ENCODE assay signal across 16 mouse cellular contexts in the genomic region with DNA sequence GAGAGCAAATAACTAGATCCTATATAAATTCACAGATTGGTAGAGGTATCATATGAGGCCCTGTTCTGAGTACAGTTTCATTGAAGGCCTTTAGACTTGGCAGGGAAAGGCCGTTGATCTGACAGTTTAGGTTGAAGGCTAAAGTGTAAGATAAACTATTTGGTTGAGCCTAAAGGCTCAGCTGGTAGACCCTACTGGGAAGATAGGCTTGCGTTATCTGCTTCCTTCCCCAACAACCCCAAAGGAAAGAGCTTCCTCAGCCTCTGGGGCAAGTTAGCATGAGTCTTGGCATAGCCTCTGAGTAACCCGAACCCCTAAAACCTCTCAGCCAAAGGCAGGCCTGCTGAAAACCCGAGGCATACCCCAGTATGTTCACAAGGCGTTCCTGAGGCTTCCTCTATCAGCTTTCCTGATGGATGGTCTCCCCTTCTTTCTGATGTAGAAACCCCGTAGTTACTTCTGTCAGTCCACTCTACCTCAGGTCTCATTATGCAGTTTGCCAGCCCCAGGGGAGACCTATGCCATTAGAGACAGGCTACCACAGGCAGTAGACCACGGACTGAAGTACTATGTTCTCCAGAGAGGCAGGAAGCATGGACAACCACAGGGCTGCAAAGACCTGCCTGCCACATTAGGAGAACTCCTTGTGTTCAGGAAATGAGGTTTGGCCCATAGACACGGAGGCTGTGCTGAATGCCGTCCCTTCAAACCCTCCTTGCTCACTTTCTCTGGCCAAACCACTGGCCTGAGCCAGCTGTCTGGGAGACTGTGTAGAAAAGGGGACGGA. TPM values are rescaled to one million over a fixed set of nuclear protein-coding genes. Genes with fewer than 3 reads are reported as not detected.
DNase-seq lines count a peak whose midpoint lies in the region; ATAC-seq and TF ChIP-seq lines count a peak whose summit lies in the region.
"Had no signal": no experiment of that assay in that cellular context is flagged by ENCODE, and none has a peak within 500 bp of the region (broad histone marks: within the 10 kb centered on the region; RNA-seq: fewer than 3 reads in every experiment).

No protein-coding gene starts in this region.

- no peaks in the 10 kb centered on the region for H3K27me3 ChIP-seq in cerebellum, adult 2 months (ENCODE audit: control insufficient read depth, insufficient read depth, low read length)
- 0 out of 2 replicates have a peak, but pooled peaks cover 4% of the 10 kb centered on the region for H3K27me3 ChIP-seq in hindbrain, embryonic 15.5 days
- no peaks in the 10 kb centered on the region for H3K27me3 ChIP-seq in hindbrain, embryonic 16.5 days (replicated peaks; ENCODE audit: control insufficient read depth, insufficient read depth, low read length)
- peaks cover 26% of the 10 kb centered on the region for H3K27me3 ChIP-seq in CH12.LX (replicated peaks)
- H3K27me3 ChIP-seq in stomach, postnatal 0 days (ENCODE audit: control insufficient read depth, insufficient read depth, low read length): no peaks in the 10 kb centered on the region

- peaks cover 9% of the 10 kb centered on the region for H3K4me1 ChIP-seq in cerebellum, adult 2 months (ENCODE audit: control insufficient read depth, insufficient read depth, low read length)
- H3K4me1 ChIP-seq in hindbrain, embryonic 15.5 days (replicated peaks): peaks cover 42% of the 10 kb centered on the region
- peaks cover 19% of the 10 kb centered on the region for H3K4me1 ChIP-seq in hindbrain, embryonic 16.5 days (ENCODE audit: control insufficient read depth, insufficient read depth, low read depth, low read length)
- peaks cover 16 to 52% of the 10 kb centered on the region in 2 experiments for H3K4me1 ChIP-seq in CH12.LX (ENCODE audit: control insufficient read depth in 1 of 2, insufficient read depth in 2 of 2)
- no peaks in the 10 kb centered on the region; the same call in 1 of the 2 replicates for H3K4me1 ChIP-seq in stomach, postnatal 0 days (replicated peaks; ENCODE audit: control insufficient read depth, insufficient read depth)

- peak; percentile 16 for DNase-seq in cerebellum, adult 9-11 months
- DNase-seq in cerebellum, adult 2 months: no peak
- no peak for DNase-seq in CH12.LX (ENCODE audit: extremely low read depth)
- no peak for DNase-seq in stomach, postnatal 0 days (ENCODE audit: low spot score)
- no peak for DNase-seq in ovary, postnatal 10 days (ENCODE audit: low spot score)
- DNase-seq: cerebellum, postnatal 36 days; kidney, adult 9 months; lung, postnatal 10 days; midbrain, embryonic 14.5 days; thymus, adult 18-20 months had no signal

- ATAC-seq in hindbrain, embryonic 15.5 days (ENCODE audit: low FRiP score, low read depth): no peak
- ATAC-seq in hindbrain, embryonic 16.5 days: no peak
- ATAC-seq in granulocyte monocyte progenitor cell, adult 5-6 weeks (replicated peaks; ENCODE audit: poor library complexity, severe bottlenecking): peak; percentile 10; the same call in 1 of the 2 replicates
- no peak for ATAC-seq in stomach, postnatal 0 days (ENCODE audit: low FRiP score, low TSS enrichment)
- ATAC-seq: liver, embryonic 12.5 days had no signal

- H3K27ac ChIP-seq in cerebellum, adult 2 months (ENCODE audit: insufficient read depth, low read length): no peak overlapping the region
- H3K27ac ChIP-seq in hindbrain, embryonic 15.5 days (replicated peaks): no peak overlapping the region
- H3K27ac ChIP-seq in hindbrain, embryonic 16.5 days (ENCODE audit: low read depth, low read length): no peak overlapping the region
- 0 out of 2 replicates have a peak overlapping the region, but pooled peaks have one; percentile 26 for H3K27ac ChIP-seq in CH12.LX (ENCODE audit: insufficient read depth, low read depth)
- no peak overlapping the region for H3K27ac ChIP-seq in stomach, postnatal 0 days (replicated peaks)
- H3K27ac ChIP-seq: hindbrain, embryonic 14.5 days; liver, embryonic 12.5 days had no signal

- H3K36me3 ChIP-seq in hindbrain, embryonic 15.5 days: no peaks in the 10 kb centered on the region
- no peaks in the 10 kb centered on the region for H3K36me3 ChIP-seq in hindbrain, embryonic 16.5 days (ENCODE audit: control insufficient read depth, insufficient read depth, low read length)
- H3K36me3 ChIP-seq in CH12.LX (replicated peaks in 1 of 2; ENCODE audit: control insufficient read depth in 1 of 2, insufficient read depth in 1 of 2, low read length in 1 of 2): no peaks in the 10 kb centered on the region
- H3K36me3 ChIP-seq in stomach, postnatal 0 days (ENCODE audit: control insufficient read depth, insufficient read depth, low read length): peaks cover 3% of the 10 kb centered on the region; the same call in 1 of the 2 replicates
- H3K36me3 ChIP-seq: liver, embryonic 12.5 days had no signal

- dilution Hi-C loops in CH12.LX (cut with MboI; ENCODE audit: extremely low pct_ligation_motif_present, extremely low pct_unique_long_range_greater_than_20kb, low sequenced_read_pairs): no loop called here

- TF ChIP-seq RAD21 in CH12.LX (IDR thresholded peaks at IDR 0.05; ENCODE audit: low read depth, low read length): no peak

- no peak overlapping the region for H3K4me3 ChIP-seq in cerebellum, adult 2 months (replicated peaks; ENCODE audit: insufficient read depth, low read depth, low read length)
- H3K4me3 ChIP-seq in hindbrain, embryonic 15.5 days: no peak overlapping the region
- no peak overlapping the region for H3K4me3 ChIP-seq in hindbrain, embryonic 16.5 days (ENCODE audit: low read length)
- no peak overlapping the region for H3K4me3 ChIP-seq in CH12.LX (replicated peaks in 1 of 3; ENCODE audit: low read depth in 2 of 3, low read length in 2 of 3, poor library complexity in 1 of 3)
- H3K4me3 ChIP-seq in stomach, postnatal 0 days (ENCODE audit: low read depth, low read length): no peak overlapping the region
- H3K4me3 ChIP-seq: erythroblast, embryonic 14.5 days; liver, embryonic 12.5 days had no signal

- H3K4me2 ChIP-seq in hindbrain, embryonic 15.5 days: peak overlapping the region; percentile 98; the same call in 1 of the 2 replicates
- H3K4me2 ChIP-seq in hindbrain, embryonic 16.5 days (ENCODE audit: low read length): no peak overlapping the region
- H3K4me2 ChIP-seq in CH12.LX (ENCODE audit: insufficient read depth, low read depth, poor library complexity, severe bottlenecking): no peak overlapping the region; the same call in 1 of the 2 replicates
- no peak overlapping the region for H3K4me2 ChIP-seq in stomach, postnatal 0 days (replicated peaks; ENCODE audit: low read depth)
- H3K4me2 ChIP-seq: liver, embryonic 12.5 days had no signal

- H3K79me2 ChIP-seq in CH12.LX (replicated peaks; ENCODE audit: control insufficient read depth, extremely low read depth, insufficient read depth, poor library complexity, severe bottlenecking): no peaks in the 10 kb centered on the region

- H3K9ac ChIP-seq in hindbrain, embryonic 15.5 days: no peak overlapping the region
- no peak overlapping the region for H3K9ac ChIP-seq in hindbrain, embryonic 16.5 days (ENCODE audit: low read depth, low read length)
- H3K9ac ChIP-seq in CH12.LX (ENCODE audit: insufficient read depth, low read depth): no peak overlapping the region
- H3K9ac ChIP-seq in stomach, postnatal 0 days (ENCODE audit: low read length): no peak overlapping the region
- H3K9ac ChIP-seq: hindbrain, embryonic 14.5 days; liver, embryonic 12.5 days had no signal

- in situ Hi-C loops in CH12.LX (cut with MboI; ENCODE audit: low pct_ligation_motif_present, low pct_unique_long_range_greater_than_20kb, low sequenced_read_pairs): loop anchor here (10.0 to 25.0 kb wide), 2 partner anchors 281 to 406 kb away; partner anchors contain the start of gene Smarcal1

- TF ChIP-seq CTCF in cerebellum, adult 2 months (IDR thresholded peaks at IDR 0.05; ENCODE audit: borderline replicate concordance, insufficient read depth, low read depth, low read length): no peak
- no peak for TF ChIP-seq CTCF in CH12.LX (conservative IDR thresholded peaks at IDR 0.05 in 1 of 2, IDR thresholded peaks at IDR 0.05 in 1 of 2; ENCODE audit: low read depth in 2 of 2, low read length in 2 of 2)
- TF ChIP-seq CTCF in stomach, postnatal 0 days (IDR thresholded peaks at IDR 0.05; ENCODE audit: low read depth): no peak

- 62% methylated on average over 10 of the region's 10 CpGs for WGBS in cerebellum, adult 2 months
- WGBS in hindbrain, embryonic 15.5 days: 71% methylated on average over 10 of the region's 10 CpGs
- WGBS in hindbrain, embryonic 16.5 days: 77% methylated on average over 10 of the region's 10 CpGs
- whole genome bisulfite sequencing in stomach, postnatal 0 days: 63% methylated on average over 10 of the region's 10 CpGs

- no peak for TF ChIP-seq POLR2A in cerebellum, adult 2 months (IDR thresholded peaks at IDR 0.05; ENCODE audit: borderline replicate concordance, insufficient read depth, low read length)
- TF ChIP-seq POLR2A in CH12.LX (IDR thresholded peaks at IDR 0.05; ENCODE audit: low read depth, low read length): no peak

- H3K9me3 ChIP-seq in hindbrain, embryonic 15.5 days: no peaks in the 10 kb centered on the region
- H3K9me3 ChIP-seq in hindbrain, embryonic 16.5 days (ENCODE audit: control insufficient read depth, low read length): no peaks in the 10 kb centered on the region
- no peaks in the 10 kb centered on the region for H3K9me3 ChIP-seq in CH12.LX (replicated peaks; ENCODE audit: low read length)
- H3K9me3 ChIP-seq in stomach, postnatal 0 days (ENCODE audit: control insufficient read depth, low read length): no peaks in the 10 kb centered on the region
- H3K9me3 ChIP-seq: liver, embryonic 12.5 days had no signal

- no peak for TF ChIP-seq EP300 in CH12.LX (IDR thresholded peaks at IDR 0.05; ENCODE audit: low read length)
- no peak for TF ChIP-seq EP300 in stomach, postnatal 0 days (optimal IDR thresholded peaks at IDR 0.05)

RNA-seq across cellular contexts. Expression of gene Igfbp5, which starts 6.1 kb away (rescaled TPM):
- polyA plus RNA-seq in cerebellum, adult 2 months (2012; rRNA removed): 63.0 and 81.6 TPM in 2 replicates
- 48.5 and 56.5 TPM in 2 replicates for polyA plus RNA-seq in hindbrain, embryonic 15.5 days (2015; fragmentation: Nextera tagmentation; extraction: Ambion mirVana)
- polyA plus RNA-seq in hindbrain, embryonic 16.5 days (2015; fragmentation: Nextera tagmentation; extraction: Ambion mirVana): 51.9 and 65.1 TPM in 2 replicates
- total RNA-seq in CH12.LX (2012; rRNA removed) (0.04 and 0.08 TPM in 2 replicates), CH12.LX (2014; rRNA removed) (not detected in 2 replicates)
- 0.09 and 0.14 TPM in 2 replicates for polyA plus RNA-seq in CH12.LX (2012; ENCODE audit: insufficient read length, low read depth)
- total RNA-seq in granulocyte monocyte progenitor cell, adult 5-6 weeks (2014; fragmentation: Nextera tagmentation): not detected in 2 replicates
- total RNA-seq in granulocyte monocyte progenitor cell, adult 5-6 weeks (2017): 0.09 TPM in 1 of 2 replicates, not detected in the other
- polyA plus RNA-seq in stomach, postnatal 0 days (2015; fragmentation: Nextera tagmentation; extraction: Ambion mirVana): 37.8 and 44.2 TPM in 2 replicates
- polyA plus RNA-seq: erythroblast, embryonic 14.5 days had no signal

RNA-seq across cellular contexts. Expression of gene Igfbp2, which starts 44.3 kb away (rescaled TPM):
- polyA plus RNA-seq in cerebellum, adult 2 months (2012; rRNA removed): 63.0 and 78.5 TPM in 2 replicates
- 463 and 473 TPM in 2 replicates for polyA plus RNA-seq in hindbrain, embryonic 15.5 days (2015; fragmentation: Nextera tagmentation; extraction: Ambion mirVana)
- 465 and 469 TPM in 2 replicates for polyA plus RNA-seq in hindbrain, embryonic 16.5 days (2015; fragmentation: Nextera tagmentation; extraction: Ambion mirVana)
- total RNA-seq in CH12.LX (2012; rRNA removed): 386 and 662 TPM in 2 replicates
- total RNA-seq in CH12.LX (2014; rRNA removed): 264 and 294 TPM in 2 replicates
- polyA plus RNA-seq in CH12.LX (2012; ENCODE audit: insufficient read length, low read depth): 350 and 355 TPM in 2 replicates
- not detected in 2 replicates for total RNA-seq in granulocyte monocyte progenitor cell, adult 5-6 weeks (2014; fragmentation: Nextera tagmentation)
- not detected in 2 replicates for total RNA-seq in granulocyte monocyte progenitor cell, adult 5-6 weeks (2017)
- 304 and 499 TPM in 2 replicates for polyA plus RNA-seq in stomach, postnatal 0 days (2015; fragmentation: Nextera tagmentation; extraction: Ambion mirVana)

Comparison
In these comparisons a context has a peak if more than half of its experiments do, and no peak if none do; other contexts are left out.
1. RNA of gene Igfbp5, which starts 6.1 kb away (polyA plus RNA-seq): 63.0 to 81.6 TPM in cerebellum, adult 2 months, 48.5 to 56.5 TPM in hindbrain, embryonic 15.5 days, 51.9 to 65.1 TPM in hindbrain, embryonic 16.5 days and 37.8 to 44.2 TPM in stomach, postnatal 0 days; 0.09 to 0.14 TPM in CH12.LX; every median in the first group is over 10 times any median in the second.